ENCODE assay signal across 8 mouse cellular contexts in genomic region chr4:101293661-101294060, GRCm38 (mm10). TPM values are rescaled to one million over a fixed set of nuclear protein-coding genes. Genes with fewer than 3 reads are reported as not detected.
DNase-seq lines count a peak whose midpoint lies in the region; ATAC-seq and TF ChIP-seq lines count a peak whose summit lies in the region.

No protein-coding gene starts in this region.

- no peak for TF ChIP-seq POLR2A in liver, adult 2 months (IDR thresholded peaks at IDR 0.05; ENCODE audit: extremely low read depth, insufficient read depth, low read length)

- DNase-seq in liver, adult 2 months (ENCODE audit: extremely low read depth, low read depth, low spot score): no peak
- no peak for DNase-seq in liver
- DNase-seq in liver, postnatal 0 days: no peak
- no peak for DNase-seq in frontal cortex, postnatal 25 days (ENCODE audit: low spot score in 2 of 2)
- DNase-seq in retina, embryonic 14.5 days (ENCODE audit: low spot score): no peak

- peak overlapping the region; percentile 95 for H3K27ac ChIP-seq in liver, adult 2 months (replicated peaks; ENCODE audit: insufficient read depth, low read depth, low read length)
- H3K27ac ChIP-seq in hindbrain, embryonic 12.5 days: no peak overlapping the region
- H3K27ac ChIP-seq in liver, postnatal 0 days (ENCODE audit: low read depth): peak overlapping the region; percentile 95

- ATAC-seq in erythroblast, adult 5-6 weeks (replicated peaks; ENCODE audit: low FRiP score, poor library complexity, severe bottlenecking): no peak
- ATAC-seq in hindbrain, embryonic 12.5 days (ENCODE audit: low FRiP score): no peak
- ATAC-seq in liver, postnatal 0 days: no peak

- H3K27me3 ChIP-seq in erythroblast, embryonic 14.5 days (ENCODE audit: control insufficient read depth): peaks cover 50% of the 10 kb centered on the region
- H3K27me3 ChIP-seq in liver, adult 2 months (ENCODE audit: control insufficient read depth, insufficient read depth, low read length): no peaks in the 10 kb centered on the region
- peaks cover 55% of the 10 kb centered on the region for H3K27me3 ChIP-seq in hindbrain, embryonic 12.5 days
- H3K27me3 ChIP-seq in liver, postnatal 0 days (ENCODE audit: insufficient read depth, low read length): no peaks in the 10 kb centered on the region; the same call in 1 of the 2 replicates

- WGBS in liver, adult 2 months: 49% methylated on average over 9 of the region's 9 CpGs
- 47% methylated on average over 9 of the region's 9 CpGs for WGBS in hindbrain, embryonic 12.5 days
- WGBS in liver, postnatal 0 days (ENCODE audit: insufficient replicate concordance): 46% methylated on average over 9 of the region's 9 CpGs

- TF ChIP-seq EP300 in liver, postnatal 0 days (IDR thresholded peaks at IDR 0.05; ENCODE audit: low read depth): no peak

- no peak for TF ChIP-seq CTCF in liver, adult 2 months (IDR thresholded peaks at IDR 0.05; ENCODE audit: low read depth, low read length)
- TF ChIP-seq CTCF in liver, postnatal 0 days (IDR thresholded peaks at IDR 0.05; ENCODE audit: low read depth): no peak

- H3K79me2 ChIP-seq in liver, adult 2 months (ENCODE audit: control insufficient read depth, insufficient read depth, low read length): no peaks in the 10 kb centered on the region

- no peaks in the 10 kb centered on the region; the same call in 1 of the 2 replicates for H3K9me3 ChIP-seq in erythroblast, embryonic 14.5 days (ENCODE audit: control insufficient read depth, low read length)
- H3K9me3 ChIP-seq in hindbrain, embryonic 12.5 days (replicated peaks): no peaks in the 10 kb centered on the region
- no peaks in the 10 kb centered on the region for H3K9me3 ChIP-seq in liver, postnatal 0 days (ENCODE audit: low read length)

- H3K4me1 ChIP-seq in erythroblast, embryonic 14.5 days (ENCODE audit: control insufficient read depth): peaks cover 19% of the 10 kb centered on the region
- peaks cover 9% of the 10 kb centered on the region for H3K4me1 ChIP-seq in liver, adult 2 months (ENCODE audit: control insufficient read depth, insufficient read depth, low read length)
- H3K4me1 ChIP-seq in hindbrain, embryonic 12.5 days: peaks cover 17% of the 10 kb centered on the region
- peaks cover 43% of the 10 kb centered on the region for H3K4me1 ChIP-seq in liver, postnatal 0 days (ENCODE audit: insufficient read depth)

- peak overlapping the region; percentile 88 for H3K9ac ChIP-seq in liver, adult 2 months (ENCODE audit: low read depth, low read length)
- no peak overlapping the region for H3K9ac ChIP-seq in hindbrain, embryonic 12.5 days
- H3K9ac ChIP-seq in liver, postnatal 0 days (replicated peaks): peak overlapping the region; percentile 74

- H3K4me3 ChIP-seq in erythroblast, embryonic 14.5 days (replicated peaks): peak overlapping the region; percentile 67
- 0 out of 2 replicates have a peak overlapping the region, but pooled peaks have one; percentile 78 for H3K4me3 ChIP-seq in liver, adult 2 months (ENCODE audit: insufficient read depth, low read depth, low read length)
- peak overlapping the region; percentile 44; the same call in 1 of the 2 replicates for H3K4me3 ChIP-seq in hindbrain, embryonic 12.5 days
- H3K4me3 ChIP-seq in liver, postnatal 0 days (ENCODE audit: low read depth, low read length): peak overlapping the region; percentile 49

- peak overlapping the region; percentile 78 for H3K4me2 ChIP-seq in hindbrain, embryonic 12.5 days (replicated peaks)
- peak overlapping the region; percentile 91 for H3K4me2 ChIP-seq in liver, postnatal 0 days (ENCODE audit: low read depth, low read length)

- no peaks in the 10 kb centered on the region for H3K36me3 ChIP-seq in erythroblast, embryonic 14.5 days (ENCODE audit: control insufficient read depth)
- no peaks in the 10 kb centered on the region for H3K36me3 ChIP-seq in liver, adult 2 months (ENCODE audit: control insufficient read depth, insufficient read depth, low read length)
- H3K36me3 ChIP-seq in hindbrain, embryonic 12.5 days: no peaks in the 10 kb centered on the region
- no peaks in the 10 kb centered on the region for H3K36me3 ChIP-seq in liver, postnatal 0 days (replicated peaks; ENCODE audit: insufficient read depth, low read length)

RNA-seq across cellular contexts. Expression of gene Jak1, which starts 28.6 kb away (rescaled TPM):
- polyA plus RNA-seq in erythroblast, embryonic 14.5 days (2012): 7.1 and 8.9 TPM in 2 replicates
- total RNA-seq in erythroblast, adult 5-6 weeks (2015; ENCODE audit: low replicate concordance): 84.9 and 102 TPM in 2 replicates
- 85.2 and 101 TPM in 2 replicates for total RNA-seq in erythroblast, adult 5-6 weeks (2017; ENCODE audit: low replicate concordance)
- 67.0 and 67.1 TPM in 2 replicates for total RNA-seq in liver, adult 2 months (2014; rRNA removed)
- 19.2 and 21.7 TPM in 2 replicates for polyA plus RNA-seq in liver, adult 2 months (2012; rRNA removed)
- 61.7 and 66.1 TPM in 2 replicates for polyA plus RNA-seq in hindbrain, embryonic 12.5 days (2016; fragmentation: Nextera tagmentation; extraction: Ambion mirVana)
- polyA plus RNA-seq in liver, postnatal 0 days (2015; fragmentation: Nextera tagmentation; extraction: Ambion mirVana): 33.9 and 51.2 TPM in 2 replicates
